Mouse (Mus musculus) neutrophil, adult 5-6 weeks (primary cell): ENCODE measurements around the gene Sulf2. TPM values are rescaled to one million over a fixed set of nuclear protein-coding genes. Genes with fewer than 3 reads are reported as not detected.

Experiments
- ATAC-seq: fragments of 151-379, 151-347 bp; 2 replicates; pipeline ENCODE4 v1.8.0; 2017; ENCODE audit warnings: mild to moderate bottlenecking, moderate TSS enrichment; ENCODE audit not compliant: insufficient number of reproducible peaks, poor library complexity, low FRiP score, severe bottlenecking; ENCODE audit errors: extremely low read depth
- total RNA-seq: library from RNA; stranded (forward); fragments of 200-1000 nt; gene quantifications from 2 replicates; pipeline ENCODE4 v1.2.3, GENCODE M21; 2017

Sulf2 gene
- total RNA-seq, 1 experiment from 2014 or later: 3.0 TPM

- ATAC-seq: no peak
Observed at GRCm38 (mm10) chr2:166180136-166180649, 24.7 kb upstream of the Sulf2 start.

- no peak for ATAC-seq
Observed at GRCm38 (mm10) chr2:166179457-166180101, 24.1 kb upstream of the Sulf2 start.

- no peak for ATAC-seq
Observed at GRCm38 (mm10) chr2:166175552-166176136, 20.2 kb upstream of the Sulf2 start.

- no peak for ATAC-seq
Observed at GRCm38 (mm10) chr2:166175145-166175544, 19.7 kb upstream of the Sulf2 start.

- ATAC-seq: no peak
Observed at GRCm38 (mm10) chr2:166173169-166173568, 17.7 kb upstream of the Sulf2 start.

GRCm38 (mm10) chr2:166170173-166170572 lies 14.7 kb upstream of the Sulf2 start:
- no peak for ATAC-seq

- no peak for ATAC-seq
Observed at GRCm38 (mm10) chr2:166168868-166169267, 13.4 kb upstream of the Sulf2 start.

GRCm38 (mm10) chr2:166167387-166167786 lies 11.9 kb upstream of the Sulf2 start:
- no peak for ATAC-seq

GRCm38 (mm10) chr2:166165396-166165795 lies 9.9 kb upstream of the Sulf2 start:
- no peak for ATAC-seq

GRCm38 (mm10) chr2:166164601-166165000 lies 9.1 kb upstream of the Sulf2 start:
- no peak for ATAC-seq

GRCm38 (mm10) chr2:166163917-166164316 lies 8.5 kb upstream of the Sulf2 start:
- ATAC-seq: no peak

GRCm38 (mm10) chr2:166163252-166163651 lies 7.8 kb upstream of the Sulf2 start:
- ATAC-seq: no peak

- no peak for ATAC-seq
Observed at GRCm38 (mm10) chr2:166162160-166162559, 6.7 kb upstream of the Sulf2 start.

GRCm38 (mm10) chr2:166159276-166159675 lies 3.8 kb upstream of the Sulf2 start:
- ATAC-seq: no peak

GRCm38 (mm10) chr2:166157767-166158561 lies 2.5 kb upstream of the Sulf2 start:
- no peak for ATAC-seq

GRCm38 (mm10) chr2:166157144-166157543 lies 1.7 kb upstream of the Sulf2 start:
- ATAC-seq: no peak

GRCm38 (mm10) chr2:166156122-166156521 lies 659 bp upstream of the Sulf2 start:
- no peak for ATAC-seq

- no peak for ATAC-seq
Observed at GRCm38 (mm10) chr2:166154749-166155453, 562 bp downstream of the Sulf2 start.
